Mouse (Mus musculus) CD4-positive, CD25-positive, alpha-beta regulatory T cell, adult 2 months (primary cell): ENCODE data around the gene Asap2.

ENCODE experiments used
- DNase-seq: peaks from one replicate; pipeline ENCODE4 v3.0.0-alpha.2; 2012; ENCODE audit warnings: low read depth, low spot score

The Asap2 gene

GRCm38 (mm10) chr12:21165891-21166342, 175.7 kb downstream of the Asap2 start:
- no peak for DNase-seq

GRCm38 (mm10) chr12:21166884-21167575, 176.8 kb downstream of the Asap2 start:
- DNase-seq, result peak; percentile 73

GRCm38 (mm10) chr12:21167741-21168140, 177.5 kb downstream of the Asap2 start:
- no peak for DNase-seq

GRCm38 (mm10) chr12:21168149-21168548, 177.9 kb downstream of the Asap2 start:
- DNase-seq, result no peak

- DNase-seq, result peak; percentile 22
These were observed 181.7 kb downstream of the Asap2 start for GRCm38 (mm10) chr12:21171776-21172490.

GRCm38 (mm10) chr12:21173847-21174412, 183.7 kb downstream of the Asap2 start:
- DNase-seq, result peak; percentile 63

- DNase-seq, result no peak
These were observed 186.1 kb downstream of the Asap2 start for GRCm38 (mm10) chr12:21176399-21176798.

GRCm38 (mm10) chr12:21177123-21177698, 187.0 kb downstream of the Asap2 start:
- no peak for DNase-seq

GRCm38 (mm10) chr12:21180091-21180490, 189.8 kb downstream of the Asap2 start:
- no peak for DNase-seq

GRCm38 (mm10) chr12:21182786-21183185, 192.5 kb downstream of the Asap2 start:
- DNase-seq, result no peak

- no peak for DNase-seq
These were observed 193.1 kb downstream of the Asap2 start for GRCm38 (mm10) chr12:21183321-21183720.

GRCm38 (mm10) chr12:21186145-21186544, 195.9 kb downstream of the Asap2 start:
- DNase-seq, result no peak

GRCm38 (mm10) chr12:21188880-21189279, 198.6 kb downstream of the Asap2 start:
- DNase-seq, result no peak

- no peak for DNase-seq
These were observed 201.3 kb downstream of the Asap2 start for GRCm38 (mm10) chr12:21191546-21191945.

GRCm38 (mm10) chr12:21195497-21195896, 205.2 kb downstream of the Asap2 start:
- DNase-seq, result no peak

GRCm38 (mm10) chr12:21196420-21196819, 206.2 kb downstream of the Asap2 start:
- DNase-seq, result no peak

GRCm38 (mm10) chr12:21200613-21201012, 210.4 kb downstream of the Asap2 start:
- no peak for DNase-seq

- no peak for DNase-seq
These were observed 211.4 kb downstream of the Asap2 start for GRCm38 (mm10) chr12:21201485-21202269.

GRCm38 (mm10) chr12:21204701-21205312, 214.5 kb downstream of the Asap2 start:
- DNase-seq, result no peak

GRCm38 (mm10) chr12:21205799-21206198, 215.5 kb downstream of the Asap2 start:
- no peak for DNase-seq

GRCm38 (mm10) chr12:21207422-21207821, 217.2 kb downstream of the Asap2 start:
- DNase-seq, result no peak
